Mouse (Mus musculus): ENCODE data around the gene Phyhd1.

The Phyhd1 gene

DNA sequence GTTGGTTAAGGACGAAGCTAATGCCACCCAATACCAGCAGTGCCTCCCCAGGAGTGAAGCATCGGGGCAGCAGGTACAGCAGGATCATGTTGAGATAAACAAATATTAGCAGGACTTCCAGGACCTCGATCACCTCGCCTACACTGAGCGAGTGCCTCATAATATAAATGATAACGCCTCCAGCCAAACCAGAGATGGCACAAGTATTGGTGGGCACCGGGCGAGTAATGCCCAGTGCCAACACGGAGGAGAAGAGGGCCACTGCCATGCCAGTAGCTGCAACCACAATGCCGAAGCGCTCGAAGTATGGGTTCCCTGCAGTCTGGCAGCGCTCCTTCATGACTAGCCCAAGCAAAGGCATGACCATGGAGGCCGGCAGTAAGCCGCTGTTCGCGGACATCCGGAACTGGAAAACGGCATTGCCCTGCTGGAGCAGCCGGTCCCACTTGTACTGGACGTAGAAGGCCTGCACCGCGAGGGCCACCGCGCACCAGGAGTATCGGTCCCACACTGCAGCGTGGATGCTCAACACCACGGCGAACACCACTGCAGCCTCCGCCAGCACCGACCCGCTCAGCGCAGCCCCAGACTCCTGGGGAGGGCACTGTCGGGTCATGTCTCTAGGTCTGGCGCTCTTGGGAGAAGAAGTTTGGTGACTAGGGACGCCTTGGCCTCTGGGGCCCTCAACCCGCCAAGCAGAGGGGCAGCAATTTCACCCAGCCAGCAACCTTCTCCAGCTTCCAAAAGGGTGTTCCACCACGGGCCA, 19.6 kb downstream of the Phyhd1 start:
- peak in 1 of 2 experiments; percentile 42 for DNase-seq

DNA sequence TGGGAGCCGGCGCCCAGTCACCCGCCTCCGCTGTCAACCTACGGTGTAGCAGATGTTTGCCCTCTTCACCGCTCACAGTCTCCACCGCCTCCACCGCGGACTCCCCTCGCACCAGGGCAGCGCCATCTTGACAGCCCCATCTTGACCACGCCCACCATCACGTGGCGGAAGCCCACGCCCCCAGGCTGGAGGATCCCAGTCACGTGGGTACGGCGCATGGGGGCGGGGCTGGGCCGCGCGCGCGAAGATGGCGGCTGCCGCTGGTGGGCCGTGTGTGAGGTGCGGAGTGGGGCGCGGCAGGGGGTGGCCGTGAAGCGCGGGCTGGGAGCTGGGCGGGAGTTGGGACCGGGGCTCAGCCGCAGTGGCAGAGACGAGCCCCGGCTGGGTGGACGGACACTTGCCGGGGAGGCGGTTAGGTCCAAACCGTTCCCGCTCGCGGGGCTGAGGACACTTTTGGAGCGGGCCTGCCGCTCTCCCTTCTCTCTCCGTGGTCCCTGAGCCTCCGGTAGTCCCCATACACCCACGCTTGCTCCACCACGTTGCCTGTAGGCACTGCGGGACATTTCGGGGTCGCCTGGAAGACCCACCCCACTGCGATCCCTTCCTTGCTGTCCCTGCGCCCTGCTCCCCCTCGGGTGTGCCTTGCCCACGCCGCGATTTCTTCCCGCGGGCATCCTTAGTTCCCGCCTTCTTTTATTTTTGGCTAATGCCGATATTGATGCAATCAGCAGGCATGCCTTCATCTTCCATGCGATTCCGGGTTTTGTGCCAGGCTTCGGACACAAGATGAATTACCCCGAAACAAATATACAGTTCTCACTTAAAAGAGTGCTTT, 20.4 kb downstream of the Phyhd1 start, which contains the start of the genes Dolk and Nup188:
Dolk (minus strand) TSS at position 143 of the 835 bp plus-strand sequence.
Nup188 (plus strand) TSS at position 206 of the 835 bp plus-strand sequence.
- DNase-seq: peak; percentile 95 to 99

DNA sequence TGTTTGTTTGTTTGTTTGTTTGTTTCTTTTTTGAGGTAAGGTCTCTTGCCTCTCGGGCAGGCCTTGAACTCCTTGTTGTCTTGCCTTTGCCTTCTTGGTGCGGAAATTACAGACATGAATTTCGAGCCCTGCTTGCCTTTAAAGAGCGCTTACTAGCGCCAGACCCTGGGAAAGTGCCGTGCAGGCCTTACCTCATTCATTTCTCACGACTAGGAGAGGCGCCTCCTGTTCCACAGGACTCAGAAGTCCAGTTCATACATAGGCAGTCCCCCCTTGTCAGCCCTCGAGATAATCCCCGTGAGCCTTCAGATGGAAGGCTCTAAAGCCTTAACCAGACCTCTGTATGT, 21.0 kb downstream of the Phyhd1 start:
- DNase-seq: peak in 1 of 2 experiments; percentile 32

DNA sequence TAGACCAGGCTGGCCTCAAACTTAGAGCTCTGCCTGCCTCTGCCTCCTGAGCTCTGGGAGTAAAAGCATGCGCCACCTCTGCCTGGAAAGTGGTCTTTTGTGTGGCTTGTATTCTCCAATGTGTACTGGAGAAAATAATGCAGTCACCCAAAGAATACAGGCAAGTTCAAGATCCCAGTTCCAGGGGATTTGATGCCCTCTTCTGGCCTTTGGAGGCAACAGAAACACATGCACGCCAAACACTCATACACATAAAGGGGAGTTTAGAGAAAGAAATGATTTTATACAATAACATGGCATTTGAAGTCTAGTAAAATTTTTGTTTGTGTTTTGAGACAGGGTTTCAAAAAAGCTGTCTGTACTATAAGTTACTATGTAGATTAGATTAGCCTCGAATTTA, 33.5 kb downstream of the Phyhd1 start:
- DNase-seq: peak; percentile 13 to 23

DNA sequence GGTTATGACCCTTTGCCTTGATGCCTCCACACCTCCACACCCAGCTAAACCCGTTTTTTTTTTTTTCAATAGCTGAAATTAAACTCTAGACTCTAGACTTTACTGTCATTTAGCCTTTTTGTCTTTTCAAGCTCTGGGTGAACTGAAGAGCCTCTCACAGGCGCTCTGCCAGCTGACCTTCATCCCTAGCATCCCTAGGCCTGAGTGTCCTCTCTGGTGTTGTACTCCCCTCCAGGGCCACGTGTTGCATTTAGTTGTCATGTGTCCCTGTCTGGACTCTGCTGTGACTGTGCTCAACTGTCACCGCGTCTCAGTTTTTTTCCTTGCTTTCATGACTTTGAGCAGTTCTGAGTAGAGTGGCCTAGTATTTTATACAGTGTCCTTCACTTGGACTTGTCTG, 34.0 kb downstream of the Phyhd1 start:
- peak; percentile 12 to 51 for DNase-seq

DNA sequence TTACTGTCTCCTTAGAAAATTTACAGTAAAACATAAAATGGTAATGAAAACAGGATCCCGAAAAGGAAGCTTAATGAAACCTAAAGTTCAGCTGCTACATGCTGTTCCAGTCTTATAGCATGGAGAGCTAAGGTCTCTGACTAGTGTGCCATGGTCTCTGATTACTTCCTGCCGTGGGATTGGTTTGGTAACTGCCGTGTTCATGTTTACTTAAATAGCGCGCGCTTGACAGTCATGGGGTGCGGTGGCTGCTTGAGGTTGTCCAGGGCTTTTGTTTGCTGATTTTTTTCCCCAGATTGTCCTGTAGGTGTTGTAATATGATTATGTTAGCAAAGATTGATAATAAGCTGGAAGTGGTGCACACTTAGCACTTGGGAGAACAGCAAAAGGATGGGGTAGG, 40.1 kb downstream of the Phyhd1 start:
- DNase-seq: no peak

DNA sequence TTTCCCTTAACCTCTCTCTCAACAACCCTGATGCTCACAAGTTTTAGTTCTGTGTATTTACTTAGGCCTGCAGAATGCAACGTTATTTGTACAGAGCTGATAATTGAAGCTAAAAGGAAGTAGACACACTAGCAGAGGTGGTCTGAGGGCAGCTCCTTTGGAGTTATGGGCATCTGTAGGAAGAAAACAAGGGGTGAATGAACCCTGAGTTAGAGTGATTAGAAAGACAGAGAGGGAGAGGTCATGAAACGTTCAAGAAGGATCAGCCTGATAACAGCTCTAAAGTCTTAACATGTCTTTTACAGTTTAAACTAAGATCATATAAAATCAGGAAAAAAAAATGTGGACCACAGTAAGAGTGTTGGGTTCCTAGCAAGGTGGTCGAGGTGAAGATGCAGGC, 43.3 kb downstream of the Phyhd1 start:
- DNase-seq: no peak

DNA sequence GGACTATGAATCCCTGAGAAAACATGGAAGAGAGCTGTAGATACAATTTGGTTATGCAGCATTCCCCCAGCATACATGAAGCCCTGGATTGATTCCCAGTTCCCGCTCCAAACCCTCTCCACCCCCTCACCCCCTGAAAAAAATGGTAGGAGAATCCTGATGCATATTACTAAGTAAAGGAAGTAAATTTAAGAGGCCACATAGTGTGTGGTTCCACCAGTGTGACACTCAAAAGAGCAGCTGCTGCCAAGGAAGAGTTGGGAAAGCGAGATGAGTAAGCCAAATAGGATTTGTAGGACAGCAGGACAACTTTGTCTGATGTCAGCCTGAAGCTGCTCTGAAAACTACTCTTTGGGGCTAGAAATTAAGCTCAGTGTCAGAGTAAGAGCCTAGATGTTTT, 45.5 kb downstream of the Phyhd1 start:
- DNase-seq: no peak

DNA sequence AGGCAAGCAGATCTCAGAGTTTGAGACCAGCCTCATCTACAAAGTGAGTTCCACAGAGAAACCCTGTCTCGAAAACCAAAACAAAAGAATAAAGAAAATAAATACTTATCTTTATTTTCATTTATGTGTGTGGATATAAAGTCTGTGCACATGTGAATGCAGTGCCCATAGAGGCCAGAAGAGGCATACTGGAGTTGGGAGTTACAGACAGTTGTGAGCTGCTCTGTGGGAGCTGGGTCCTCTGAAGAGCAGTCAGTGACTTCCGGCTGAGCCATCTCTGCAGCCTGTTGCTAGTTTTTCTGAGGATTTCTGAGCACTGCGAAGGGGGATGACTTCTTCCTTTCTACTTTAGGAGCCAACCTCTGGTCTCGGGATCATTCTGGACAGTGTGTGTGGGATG, 50.1 kb downstream of the Phyhd1 start:
- peak in 1 of 2 experiments; percentile 10 for DNase-seq

DNA sequence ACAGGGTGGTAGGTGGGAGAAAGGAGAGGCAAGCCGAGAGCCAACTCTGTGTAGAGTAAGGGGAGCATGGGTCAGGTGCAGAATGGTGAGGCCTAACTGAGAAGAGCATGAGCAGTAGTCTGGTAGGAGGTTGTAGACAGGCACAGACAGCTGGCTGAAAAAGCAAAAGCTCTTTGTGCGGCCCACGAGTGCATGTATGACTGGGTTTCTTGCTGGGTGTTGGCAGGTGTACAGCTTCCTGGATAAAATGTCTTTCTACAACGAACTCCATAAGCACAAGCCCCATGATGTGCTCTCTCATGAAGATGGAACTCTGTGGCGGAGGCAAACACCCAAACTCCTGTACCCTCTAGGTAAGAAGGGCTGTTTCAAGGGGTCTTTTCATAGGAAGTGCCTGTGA, 51.0 kb downstream of the Phyhd1 start:
- no peak for DNase-seq

DNA sequence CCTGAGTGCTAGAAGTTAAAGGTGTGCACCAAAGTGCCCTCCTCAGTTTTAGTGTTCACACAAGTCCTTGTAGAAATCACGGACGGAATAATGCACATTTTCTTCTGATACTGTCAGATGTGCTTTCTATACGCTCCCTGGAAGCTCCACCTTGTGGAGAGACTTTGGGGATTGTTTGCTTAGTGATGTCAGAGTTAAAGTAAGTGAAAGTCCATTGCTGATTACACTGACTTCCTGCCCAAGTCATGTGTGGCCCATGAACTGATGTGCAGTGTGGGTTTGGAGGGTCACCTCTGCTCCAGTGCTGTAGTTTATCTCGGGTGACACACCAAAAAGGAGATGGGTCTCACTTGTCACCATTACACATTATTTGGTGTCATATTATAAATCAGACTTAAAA, 53.3 kb downstream of the Phyhd1 start:
- no peak for DNase-seq

DNA sequence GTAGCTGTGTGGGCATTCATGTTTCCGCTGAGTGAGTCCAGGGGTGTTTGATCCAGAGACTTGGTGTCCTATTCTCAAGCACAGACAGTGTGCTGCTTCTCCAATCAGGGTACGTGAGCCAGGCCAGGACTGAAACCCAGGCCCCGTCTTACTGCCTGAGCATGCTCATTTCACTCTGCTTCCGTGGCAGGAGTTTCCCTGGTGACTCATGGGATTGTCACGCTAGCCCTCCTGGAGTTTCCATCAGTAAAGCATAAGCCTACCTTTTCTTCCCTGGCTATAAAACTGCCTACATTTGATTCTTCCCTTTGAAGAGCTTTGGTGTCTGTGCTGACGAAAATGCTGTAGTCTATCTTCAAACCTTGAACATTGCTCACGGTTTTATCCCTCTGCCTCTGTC, 57.1 kb downstream of the Phyhd1 start:
- DNase-seq: no peak

DNA sequence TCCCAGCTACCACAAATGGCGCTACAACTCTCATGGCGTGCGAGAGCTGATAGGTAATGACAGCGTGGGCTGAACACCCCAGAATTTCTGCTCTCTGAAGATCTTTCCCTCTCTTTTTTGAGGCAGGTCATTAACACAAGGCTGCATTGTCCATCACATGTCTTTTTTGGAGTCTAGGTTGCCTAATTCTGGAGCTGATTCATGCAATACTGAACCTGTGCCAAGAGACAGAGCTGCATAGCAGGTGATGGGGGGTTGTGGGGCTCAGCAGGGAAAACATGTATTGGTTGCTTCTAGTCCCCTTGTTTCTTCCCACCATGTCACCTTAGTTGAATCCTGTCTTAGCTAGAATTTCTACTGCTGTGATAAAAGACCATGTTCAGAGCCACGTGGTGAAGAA, 59.3 kb downstream of the Phyhd1 start:
- no peak for DNase-seq

DNA sequence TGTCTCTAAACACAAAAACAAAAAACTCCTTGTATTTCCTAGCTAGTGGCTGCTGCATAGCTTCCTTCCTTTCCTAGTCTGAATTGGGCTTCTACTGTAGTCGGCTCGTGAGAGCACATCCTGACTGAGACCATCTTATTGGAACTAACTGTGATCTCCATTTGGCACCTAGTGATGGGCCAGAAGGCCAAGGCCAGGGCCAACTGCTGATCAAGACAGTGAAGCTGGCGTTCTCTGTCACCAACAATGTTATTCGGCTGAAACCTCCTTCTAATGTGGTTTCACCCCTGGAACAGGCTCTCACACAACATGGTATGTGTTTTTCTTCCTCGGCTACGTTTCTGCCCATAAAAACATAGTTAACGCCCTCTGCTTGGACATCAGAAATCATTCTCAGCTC, 61.3 kb downstream of the Phyhd1 start:
- DNase-seq: no peak

DNA sequence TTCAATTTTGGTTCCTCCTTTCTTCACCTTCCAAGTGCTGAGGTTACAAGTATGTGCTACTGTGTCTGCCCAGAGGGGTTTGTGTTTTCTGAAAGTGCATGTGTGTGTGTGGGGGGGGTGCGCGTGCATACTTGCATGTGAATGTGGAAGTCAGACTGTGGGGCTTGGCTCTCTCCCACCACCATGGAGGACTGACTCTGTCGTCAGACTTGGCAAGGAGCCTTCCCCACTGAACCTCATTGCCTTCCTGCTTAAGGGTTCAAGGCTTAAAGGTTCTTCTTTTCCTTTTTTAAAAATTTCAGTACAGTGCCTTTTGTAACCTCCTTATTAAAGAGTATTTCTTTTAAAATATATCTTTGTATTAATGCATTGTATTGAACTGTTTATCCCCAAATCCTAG, 62.8 kb downstream of the Phyhd1 start:
- DNase-seq: no peak
